Mouse (Mus musculus) bone marrow, adult 2 months (tissue): ENCODE data around the gene Scarb1. TPM values are rescaled to one million over a fixed set of nuclear protein-coding genes. Genes with fewer than 3 reads are reported as not detected.

ENCODE experiments used
- H3K27ac ChIP-seq: fragments of 200-500 bp; 2 replicates; pipeline ENCODE4 v1.5.1; 2012; ENCODE audit warnings: low read depth, mild to moderate bottlenecking, control low read depth, inconsistent platforms, low read length; ENCODE audit not compliant: control insufficient read depth, poor library complexity, insufficient read depth
- H3K4me1 ChIP-seq: fragments of 200-500 bp; 2 replicates; pipeline ENCODE4 v1.6.1; 2011; ENCODE audit warnings: low read length; ENCODE audit not compliant: control insufficient read depth, insufficient read depth
- H3K4me3 ChIP-seq: fragments of 200-500 bp; replicated peaks from 2 replicates; pipeline ENCODE3; 2011; ENCODE audit warnings: mild to moderate bottlenecking, low read depth, low read length, control low read depth; ENCODE audit not compliant: control insufficient read depth
- CTCF ChIP-seq: fragments of 200-500 bp; IDR thresholded peaks from 2 replicates; pipeline ENCODE4 v1.5.1; 2011; ENCODE audit warnings: low read length, control low read depth; ENCODE audit not compliant: control insufficient read depth, insufficient read depth
- POLR2A ChIP-seq: fragments of 200-500 bp; IDR thresholded peaks from 2 replicates; pipeline ENCODE4 v1.6.1; 2011; ENCODE audit warnings: low read depth, mild to moderate bottlenecking, control low read depth, low read length, borderline replicate concordance; ENCODE audit not compliant: control insufficient read depth
- WGBS: fragments of 180-500 bp; shearing (Covaris S2); methylation state at CpG from one replicate; pipeline ENCODE4 v1.1.7; 2018; 5-methylcytosine and 5-hydroxymethylcytosine counted together
- polyA plus RNA-seq: library from polyadenylated mRNA; stranded (reverse); fragments of >200 nt; gene quantifications from 2 replicates; pipeline ENCODE4 v1.2.4, GENCODE M21; 2011; ENCODE audit warnings: low replicate concordance; ENCODE audit not compliant: missing spikeins, insufficient read depth, insufficient read length

The Scarb1 gene
- polyA plus RNA-seq, 1 experiment: 26.9 TPM

- H3K4me1 ChIP-seq: peaks cover 3% of the 10 kb centered on the region
- H3K4me3 ChIP-seq: no peak overlapping the region
- WGBS: 50% methylated on average over 8 of the region's 8 CpGs
- no peak overlapping the region for H3K27ac ChIP-seq
- TF ChIP-seq POLR2A: no peak
- no peak for TF ChIP-seq CTCF
These were observed 10.2 kb downstream of the Scarb1 start for GRCm38 (mm10) chr5:125330656-125331055.

- 83% methylated on average over 9 of the region's 9 CpGs for WGBS
These were observed 10.7 kb downstream of the Scarb1 start for GRCm38 (mm10) chr5:125330191-125330590.

GRCm38 (mm10) chr5:125327596-125328385 is 13.1 kb downstream of the Scarb1 start:
- TF ChIP-seq CTCF: no peak
- TF ChIP-seq POLR2A: no peak
- H3K4me3 ChIP-seq: no peak overlapping the region
- peaks cover 8% of the 10 kb centered on the region for H3K4me1 ChIP-seq
- H3K27ac ChIP-seq: no peak overlapping the region
- WGBS: 91% methylated on average over 18 of the region's 18 CpGs

More at GRCm38 (mm10) chr5:125330191-125330590, 10.7 kb downstream of the Scarb1 start:
- TF ChIP-seq CTCF (no peak), POLR2A (no peak)
- H3K27ac ChIP-seq: no peak overlapping the region
- no peak overlapping the region for H3K4me3 ChIP-seq
- peaks cover 3% of the 10 kb centered on the region for H3K4me1 ChIP-seq

GRCm38 (mm10) chr5:125326351-125326750 is 14.5 kb downstream of the Scarb1 start:
- peaks cover 5% of the 10 kb centered on the region for H3K4me1 ChIP-seq
- H3K27ac ChIP-seq: no peak overlapping the region
- no peak for TF ChIP-seq POLR2A
- TF ChIP-seq CTCF: no peak
- 70% methylated on average over 8 of the region's 8 CpGs for WGBS
- H3K4me3 ChIP-seq: no peak overlapping the region

GRCm38 (mm10) chr5:125325931-125326330 is 15.0 kb downstream of the Scarb1 start:
- 79% methylated on average over 11 of the region's 11 CpGs for WGBS
- peaks cover 5% of the 10 kb centered on the region for H3K4me1 ChIP-seq
- no peak overlapping the region for H3K27ac ChIP-seq
- TF ChIP-seq POLR2A (no peak), CTCF (no peak)
- no peak overlapping the region for H3K4me3 ChIP-seq

GRCm38 (mm10) chr5:125325285-125325684 is 15.6 kb downstream of the Scarb1 start:
- Histone ChIP-seq H3K27ac (no peak overlapping the region), H3K4me1 (peaks cover 5% of the 10 kb centered on the region), H3K4me3 (no peak overlapping the region)
- TF ChIP-seq CTCF: no peak
- 87% methylated on average over 4 of the region's 4 CpGs for WGBS

DNA sequence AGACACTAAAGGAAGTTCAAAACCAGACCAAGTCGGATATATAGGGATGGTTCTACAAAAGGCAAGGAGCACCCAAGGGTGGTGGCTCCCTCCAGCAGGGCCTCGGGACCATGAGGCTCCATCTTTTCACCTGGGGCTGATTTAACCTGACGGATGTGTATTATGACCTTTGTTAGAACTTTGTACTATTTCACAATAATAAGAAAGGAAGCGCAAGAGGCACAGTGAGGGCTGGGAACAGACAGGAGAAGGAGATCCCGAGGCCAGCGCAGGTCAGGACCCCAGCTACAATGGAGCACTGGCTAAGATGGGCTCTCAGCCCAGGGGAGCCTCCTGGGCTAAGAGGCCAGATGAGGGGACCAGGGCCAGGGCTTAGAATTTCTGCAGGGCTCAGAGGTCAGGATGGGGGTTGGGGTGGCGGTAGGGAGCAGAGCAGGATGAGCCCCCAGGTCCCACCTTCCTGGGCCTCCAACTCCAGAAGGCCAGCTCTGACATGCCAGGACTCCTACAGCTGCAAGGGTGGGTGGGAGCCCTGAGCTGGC is 16.9 kb downstream of the Scarb1 start:
- Histone ChIP-seq H3K4me1 (peaks cover 5% of the 10 kb centered on the region), H3K4me3 (no peak overlapping the region), H3K27ac (no peak overlapping the region)
- 74% methylated on average over 7 of the region's 7 CpGs for WGBS
- TF ChIP-seq POLR2A: no peak
- no peak for TF ChIP-seq CTCF

DNA sequence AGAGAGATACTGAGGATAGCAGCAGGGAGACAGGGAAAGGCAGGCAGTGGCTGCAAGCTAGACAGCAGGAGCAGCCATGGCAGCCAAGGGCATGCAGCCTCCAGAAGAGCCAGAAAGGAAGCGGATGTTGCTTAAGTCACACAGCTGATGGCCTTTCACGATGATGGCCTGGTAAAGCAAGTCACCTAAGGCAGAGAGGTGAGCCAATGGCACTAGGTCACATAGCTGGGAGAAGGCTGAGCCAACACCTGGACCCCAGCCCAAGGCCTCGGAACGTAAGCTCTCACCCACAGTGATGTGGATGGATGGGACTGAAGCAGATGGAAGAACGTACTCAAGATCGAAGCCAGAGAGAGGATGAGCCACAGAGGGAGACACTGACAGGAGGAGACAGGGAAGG is 17.8 kb downstream of the Scarb1 start:
- TF ChIP-seq CTCF: no peak
- no peak for TF ChIP-seq POLR2A
- Histone ChIP-seq H3K4me3 (no peak overlapping the region), H3K27ac (no peak overlapping the region), H3K4me1 (peaks cover 5% of the 10 kb centered on the region; the same call in 1 of the 2 replicates)
- 77% methylated on average over 6 of the region's 6 CpGs for WGBS
